Mouse (Mus musculus) embryonic facial prominence, embryonic 14.5 days (tissue): ENCODE measurements around the gene Spsb1. TPM values are rescaled to one million over a fixed set of nuclear protein-coding genes. Genes with fewer than 3 reads are reported as not detected.
A peak's percentile ranks its signal among the peaks of the same experiment; 100 is the strongest.

Source experiments
- ATAC-seq: fragments of 200-750 bp; cut with Nextera tagmentation; 2 replicates; pipeline ENCODE4 v1.8.0; 2017; ENCODE audit warnings: low read depth, moderate number of reproducible peaks, moderate TSS enrichment
- DNase-seq: peaks from one replicate; pipeline ENCODE4 v3.0.0-alpha.2; 2015; ENCODE audit warnings: low spot score
- H3K27ac ChIP-seq: fragments of 300-500 bp; sonication (generic); replicated peaks from 2 replicates; pipeline ENCODE4 v1.5.1; 2014; ENCODE audit warnings: low read depth, mild to moderate bottlenecking, low read length, moderate library complexity
- H3K27me3 ChIP-seq: fragments of 300-500 bp; sonication (generic); replicated peaks from 2 replicates; pipeline ENCODE4 v1.6.1; 2014; ENCODE audit warnings: low read length; ENCODE audit not compliant: control insufficient read depth, insufficient read depth
- H3K36me3 ChIP-seq: fragments of 300-500 bp; sonication (generic); 2 replicates; pipeline ENCODE4 v1.6.1; 2014; ENCODE audit warnings: low read length, mixed read lengths; ENCODE audit not compliant: control insufficient read depth, insufficient read depth
- H3K4me1 ChIP-seq: fragments of 300-500 bp; sonication (generic); 2 replicates; pipeline ENCODE4 v1.6.1; 2014; ENCODE audit warnings: antibody characterized with exemption, low read length; ENCODE audit not compliant: control insufficient read depth, insufficient read depth
- H3K4me2 ChIP-seq: fragments of 300-500 bp; sonication (generic); 2 replicates; pipeline ENCODE4 v1.6.1; 2014; ENCODE audit warnings: low read depth, mild to moderate bottlenecking, low read length, moderate library complexity, mixed read lengths
- H3K4me3 ChIP-seq: fragments of 300-500 bp; sonication (generic); 2 replicates; pipeline ENCODE4 v1.5.1; 2014; ENCODE audit warnings: low read depth, mild to moderate bottlenecking, low read length
- H3K9ac ChIP-seq: fragments of 300-500 bp; sonication (generic); 2 replicates; pipeline ENCODE4 v1.6.1; 2014; ENCODE audit warnings: low read depth, mild to moderate bottlenecking, low read length, moderate library complexity, mixed read lengths
- H3K9me3 ChIP-seq: fragments of 300-500 bp; sonication (generic); 2 replicates; pipeline ENCODE4 v1.6.1; 2016; ENCODE audit warnings: low read length; ENCODE audit not compliant: control insufficient read depth
- WGBS: fragments of 180-500 bp; shearing (Covaris S2); extraction: QIAGEN DNeasy Blood & Tissue Kit; methylation state at CpG from one replicate; pipeline ENCODE4 v1.1.7; 2014; 5-methylcytosine and 5-hydroxymethylcytosine counted together
- polyA plus RNA-seq: library from polyadenylated mRNA; unstranded; fragments of >200 nt; fragmentation: Nextera tagmentation; extraction: Ambion mirVana; gene quantifications from 2 replicates; pipeline ENCODE4 v1.2.1, GENCODE M21; 2014

Spsb1 gene
- 16.3 and 19.6 TPM in 2 replicates for polyA plus RNA-seq

DNA sequence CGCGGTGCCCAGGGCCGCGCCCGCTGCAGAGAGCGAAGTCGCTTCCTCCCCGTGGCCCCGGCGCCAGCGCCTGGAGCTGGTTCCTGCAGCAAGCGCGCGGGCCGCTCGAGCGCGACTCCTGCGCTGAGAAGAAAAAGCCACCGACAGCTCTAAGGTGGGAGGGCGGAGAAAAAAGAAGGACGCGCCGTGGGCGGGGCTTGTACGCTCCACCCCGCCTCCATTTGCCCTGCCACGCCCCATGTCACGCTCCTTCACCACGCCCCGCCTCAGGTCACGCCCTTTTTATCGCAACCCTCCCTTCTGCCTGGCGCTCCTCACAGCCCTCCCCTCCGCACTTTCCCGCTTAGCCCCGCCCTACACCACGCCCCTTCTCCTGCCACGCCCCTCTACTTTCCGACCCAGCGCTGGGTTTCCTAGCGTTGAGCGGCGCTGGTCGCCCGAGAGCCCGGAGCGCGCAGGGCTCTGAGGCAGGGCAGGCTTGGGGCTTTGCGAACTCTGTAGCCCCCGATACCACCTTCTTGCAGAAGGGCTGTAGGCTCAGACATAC lies at the start of gene Spsb1:
Spsb1 (minus strand) TSS at position 151 of the 547 bp plus-strand sequence.
- H3K4me1 ChIP-seq = peaks cover 12% of the 10 kb centered on the region; the same call in 1 of the 2 replicates
- peak; percentile 97 for DNase-seq
- peak within 1 kb of the TSS; percentile 73 for H3K4me3 ChIP-seq
- peaks cover 14% of the 10 kb centered on the region for H3K27me3 ChIP-seq
- peak within 1 kb of the TSS; percentile 78 for H3K9ac ChIP-seq
- ATAC-seq = peak; percentile 93
- H3K36me3 ChIP-seq = no peaks in the 10 kb centered on the region
- WGBS = under 1% methylated on average over 39 of the region's 51 CpGs
- H3K9me3 ChIP-seq = no peaks in the 10 kb centered on the region
- H3K4me2 ChIP-seq = peak within 1 kb of the TSS; percentile 90
- H3K27ac ChIP-seq = peak within 1 kb of the TSS; percentile 74

DNA sequence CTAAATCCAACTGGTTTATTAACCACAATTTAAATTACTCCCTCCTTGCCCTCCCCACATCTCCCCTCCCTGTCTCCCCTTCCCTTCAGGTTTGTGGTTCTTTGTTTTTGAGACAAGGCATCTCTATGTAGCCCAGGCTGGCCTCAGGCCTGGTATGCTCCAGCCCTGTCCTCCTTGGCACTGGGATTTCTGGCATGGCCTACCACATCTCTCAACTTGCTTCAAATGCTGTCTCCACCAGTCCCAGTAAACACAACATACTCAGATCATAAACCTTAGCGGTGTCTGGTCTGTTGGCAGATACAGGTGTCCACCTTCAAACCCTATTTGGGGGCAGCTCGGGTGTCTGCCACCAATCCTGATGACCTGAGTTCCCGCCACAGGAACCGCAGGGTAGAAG lies 48.8 kb upstream of the Spsb1 start:
- WGBS = 72% methylated on average over 4 of the region's 4 CpGs
- Histone ChIP-seq H3K9me3 (no peaks in the 10 kb centered on the region), H3K27me3 (no peaks in the 10 kb centered on the region), H3K4me2 (no peak overlapping the region), H3K4me3 (no peak overlapping the region), H3K36me3 (no peaks in the 10 kb centered on the region), H3K9ac (no peak overlapping the region), H3K4me1 (peaks cover 23% of the 10 kb centered on the region), H3K27ac (no peak overlapping the region)
- ATAC-seq (no peak), DNase-seq (no peak)

DNA sequence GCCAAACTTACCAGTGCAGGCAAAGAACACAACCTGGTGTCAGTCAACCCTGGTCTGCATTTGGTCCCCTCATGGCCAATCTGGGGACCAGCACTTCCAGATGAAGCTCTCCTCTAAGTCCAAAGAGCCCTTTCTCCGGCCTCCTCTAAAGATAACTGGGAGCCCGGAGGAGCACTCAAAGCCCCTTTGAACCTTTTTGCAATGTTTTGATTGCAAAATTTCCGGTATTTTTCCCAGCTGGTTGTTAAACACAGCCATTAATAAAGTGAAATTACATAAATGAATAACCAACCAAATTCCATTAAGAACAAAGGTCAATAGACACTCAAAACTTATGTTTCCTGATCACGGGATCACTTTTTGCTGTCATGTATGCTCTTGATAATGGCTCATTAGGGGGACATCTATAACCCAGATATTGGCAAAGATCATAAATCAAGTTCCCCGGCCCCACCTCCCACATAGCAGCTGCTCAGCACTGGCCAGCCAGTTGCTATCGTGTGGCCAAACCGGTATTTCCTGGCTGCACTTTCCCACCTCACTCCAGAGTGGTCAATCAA lies 48.3 kb upstream of the Spsb1 start:
- Histone ChIP-seq H3K27me3 (no peaks in the 10 kb centered on the region), H3K4me1 (peaks cover 23% of the 10 kb centered on the region), H3K27ac (no peak overlapping the region), H3K4me3 (no peak overlapping the region), H3K4me2 (no peak overlapping the region), H3K9me3 (no peaks in the 10 kb centered on the region), H3K9ac (no peak overlapping the region), H3K36me3 (no peaks in the 10 kb centered on the region)
- no peak for DNase-seq
- WGBS = 55% methylated on average over 7 of the region's 7 CpGs
- ATAC-seq = no peak

DNA sequence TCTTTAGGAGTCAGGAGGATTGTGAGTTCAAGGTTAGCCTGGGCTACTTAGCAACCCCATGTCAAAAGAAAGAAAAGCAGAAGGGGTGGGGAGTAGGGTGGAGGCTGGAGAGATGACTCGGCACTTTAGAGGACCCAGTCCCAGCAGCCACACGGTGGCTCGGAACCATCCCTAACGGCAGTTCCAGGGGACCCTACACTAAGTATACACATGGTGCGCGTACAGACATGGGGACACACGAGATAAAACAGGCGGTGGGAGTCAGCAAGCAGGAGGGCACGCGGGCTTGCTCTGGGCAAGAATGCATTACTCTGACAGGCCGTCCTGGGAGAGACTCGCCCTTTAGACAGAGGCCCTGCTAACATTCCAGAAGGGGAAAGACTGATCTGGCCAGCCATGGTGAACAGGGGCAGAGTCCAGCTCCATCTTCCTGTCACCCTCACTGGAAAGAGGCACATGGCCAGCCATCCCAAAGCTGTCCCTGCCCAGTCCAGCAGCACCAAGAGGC lies 47.2 kb upstream of the Spsb1 start:
- no peaks in the 10 kb centered on the region for H3K27me3 ChIP-seq
- DNase-seq = no peak

DNA sequence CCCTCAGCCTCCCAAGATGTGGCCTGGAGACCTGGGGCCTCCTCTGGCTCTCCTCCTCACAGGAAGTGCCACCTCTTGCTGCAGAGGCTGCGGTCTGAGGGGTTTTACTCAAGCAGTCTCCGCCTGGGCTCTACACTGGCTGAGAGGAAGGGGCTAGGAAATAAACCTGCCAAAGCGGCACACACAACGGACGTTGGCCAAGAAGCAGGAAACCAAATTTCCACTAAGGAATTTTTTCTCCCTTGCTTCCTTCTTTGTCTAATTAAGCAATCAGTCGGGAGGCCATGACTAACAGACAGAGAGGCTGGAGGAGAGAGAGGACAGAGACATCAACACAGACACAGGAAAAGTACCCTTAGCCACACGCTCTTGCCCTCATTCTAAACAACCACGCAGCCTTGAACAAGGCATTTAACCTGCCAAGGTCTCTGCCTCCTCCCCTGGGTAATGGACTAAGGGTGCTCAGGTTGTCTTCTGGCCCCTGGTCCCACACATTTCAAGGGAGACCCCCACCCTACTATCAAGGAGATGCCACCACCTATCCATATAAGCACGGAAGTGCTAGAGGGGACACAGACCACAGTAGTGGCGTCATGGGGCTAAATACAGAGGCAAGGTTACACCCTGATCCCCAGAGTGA lies 46.5 kb upstream of the Spsb1 start:
- Histone ChIP-seq H3K9ac (no peak overlapping the region), H3K27ac (no peak overlapping the region), H3K4me1 (peaks cover 9% of the 10 kb centered on the region; the same call in 1 of the 2 replicates), H3K4me3 (no peak overlapping the region), H3K36me3 (no peaks in the 10 kb centered on the region), H3K9me3 (no peaks in the 10 kb centered on the region), H3K4me2 (no peak overlapping the region), H3K27me3 (no peaks in the 10 kb centered on the region)
- 58% methylated on average over 10 of the region's 10 CpGs for WGBS
- ATAC-seq (no peak), DNase-seq (no peak)

More for the DNA sequence above, 47.2 kb upstream of the Spsb1 start:
- no peak overlapping the region for H3K4me3 ChIP-seq
- 67% methylated on average over 10 of the region's 12 CpGs for WGBS
- H3K9me3 ChIP-seq = no peaks in the 10 kb centered on the region
- no peak overlapping the region for H3K27ac ChIP-seq
- H3K4me2 ChIP-seq = no peak overlapping the region
- no peak overlapping the region for H3K9ac ChIP-seq
- no peak for ATAC-seq
- H3K4me1 ChIP-seq = peaks cover 13% of the 10 kb centered on the region
- H3K36me3 ChIP-seq = no peaks in the 10 kb centered on the region

DNA sequence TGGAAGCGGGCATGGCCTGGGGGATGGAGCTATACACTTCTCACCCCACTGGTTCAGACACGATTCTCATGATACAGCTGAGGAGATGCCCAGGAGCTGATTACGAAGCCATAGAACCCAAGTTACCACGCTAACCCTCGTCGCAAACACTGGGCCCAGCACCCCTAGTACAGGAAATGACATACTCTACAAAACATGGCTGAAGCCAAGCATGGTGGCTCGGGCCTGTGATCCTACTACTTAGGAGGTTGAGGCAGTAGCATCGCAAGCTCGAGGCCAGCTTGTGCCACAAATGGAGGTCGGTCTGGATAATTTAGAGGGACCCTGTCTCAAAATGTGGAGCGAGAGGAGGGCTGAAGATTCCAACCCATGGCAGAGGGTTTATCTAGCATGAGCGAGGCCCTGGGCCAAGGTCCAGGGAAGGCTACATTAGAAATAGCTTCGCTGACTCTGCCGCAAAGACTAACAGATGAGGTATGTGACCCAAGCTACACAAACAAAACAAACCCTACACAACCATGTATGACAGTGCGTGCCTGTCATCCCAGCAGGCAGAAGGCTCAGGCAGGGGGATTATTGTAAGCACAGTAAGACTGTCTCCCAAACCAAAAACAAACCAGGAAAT lies 45.2 kb upstream of the Spsb1 start:
- WGBS = 82% methylated on average over 15 of the region's 15 CpGs
- no peak for DNase-seq
- Histone ChIP-seq H3K9ac (no peak overlapping the region), H3K9me3 (no peaks in the 10 kb centered on the region), H3K27ac (no peak overlapping the region), H3K36me3 (no peaks in the 10 kb centered on the region), H3K4me1 (peaks cover 9% of the 10 kb centered on the region; the same call in 1 of the 2 replicates), H3K4me3 (no peak overlapping the region), H3K4me2 (no peak overlapping the region), H3K27me3 (no peaks in the 10 kb centered on the region)
- no peak for ATAC-seq

DNA sequence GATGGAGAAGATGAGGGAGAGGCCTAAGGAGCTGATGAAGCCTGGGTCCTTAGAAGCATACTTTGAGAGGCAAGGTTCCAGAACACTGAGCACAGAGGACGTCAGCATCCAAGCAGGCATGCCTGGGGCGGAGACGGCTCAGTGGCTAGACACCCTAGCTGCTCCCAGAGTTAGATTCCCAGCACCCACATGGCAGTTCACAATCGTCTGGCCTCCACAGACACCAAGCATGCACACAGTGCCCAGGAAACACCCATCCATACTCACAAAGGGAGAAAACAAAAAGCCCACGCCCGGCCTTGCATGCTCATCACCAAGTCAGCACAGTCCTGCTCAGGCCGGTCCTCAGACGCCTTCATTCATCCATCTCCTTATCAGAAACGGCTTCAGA lies 44.7 kb upstream of the Spsb1 start:
- DNase-seq = no peak
- 87% methylated on average over 9 of the region's 9 CpGs for WGBS
- no peak for ATAC-seq
- Histone ChIP-seq H3K4me2 (no peak overlapping the region), H3K4me3 (no peak overlapping the region), H3K4me1 (peaks cover 9% of the 10 kb centered on the region; the same call in 1 of the 2 replicates), H3K27ac (no peak overlapping the region), H3K36me3 (no peaks in the 10 kb centered on the region), H3K9me3 (no peaks in the 10 kb centered on the region), H3K9ac (no peak overlapping the region), H3K27me3 (no peaks in the 10 kb centered on the region)

DNA sequence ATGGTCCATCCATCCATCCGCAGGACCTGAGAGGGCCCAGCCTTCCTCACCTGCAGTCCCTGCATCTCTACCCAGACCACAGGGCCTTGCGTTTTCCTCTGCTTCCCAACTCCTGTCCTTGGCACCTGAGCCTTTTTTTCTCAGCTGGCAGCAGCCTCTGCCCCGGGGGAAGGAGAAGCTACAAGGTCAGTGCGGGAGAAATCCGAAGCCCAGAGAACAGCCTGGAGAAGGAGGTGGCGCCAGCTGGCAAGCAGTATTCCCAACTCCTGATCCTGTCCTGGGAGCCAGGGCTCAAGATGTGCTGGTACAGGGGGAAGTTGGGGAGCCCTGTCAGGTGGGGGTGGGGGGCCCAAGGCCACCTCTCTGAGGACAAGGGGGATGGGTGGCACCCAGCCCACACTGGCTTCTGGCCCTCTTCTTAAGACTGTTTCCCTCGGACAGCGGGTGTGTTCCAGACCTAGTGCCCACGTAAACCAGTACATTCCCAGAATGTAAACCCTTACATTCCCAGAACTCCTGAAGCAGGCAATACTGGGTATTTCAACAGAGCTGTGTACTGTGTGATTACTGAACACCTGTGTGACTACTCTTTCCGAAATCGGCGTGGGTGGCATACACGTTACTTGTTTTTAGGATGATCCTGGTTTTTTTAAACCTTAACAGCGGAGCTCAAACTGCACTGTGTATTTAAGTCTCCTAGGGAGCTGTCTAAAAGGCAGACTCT lies 44.1 kb upstream of the Spsb1 start:
- H3K9me3 ChIP-seq = no peaks in the 10 kb centered on the region
- no peak overlapping the region for H3K9ac ChIP-seq
- no peak overlapping the region for H3K4me2 ChIP-seq
- no peak for ATAC-seq
- H3K27ac ChIP-seq = no peak overlapping the region
- no peak overlapping the region for H3K4me3 ChIP-seq
- WGBS = 82% methylated on average over 14 of the region's 14 CpGs
- no peaks in the 10 kb centered on the region for H3K27me3 ChIP-seq
- no peak for DNase-seq
- H3K4me1 ChIP-seq = peaks cover 9% of the 10 kb centered on the region; the same call in 1 of the 2 replicates
- no peaks in the 10 kb centered on the region for H3K36me3 ChIP-seq
